Mouse (Mus musculus): Measurements from ENCODE around the gene Mchr1. TPM values are rescaled to one million over a fixed set of nuclear protein-coding genes. Genes with fewer than 3 reads are reported as not detected.
"Not testable (repeated sequence)": the region's sequence is repeated elsewhere in the genome, so short reads cannot be mapped to it uniquely, and the experiment has no call there.

Mchr1 gene
- polyA plus RNA-seq, 1 experiment from 2014 or later, result 0.48 TPM

DNA sequence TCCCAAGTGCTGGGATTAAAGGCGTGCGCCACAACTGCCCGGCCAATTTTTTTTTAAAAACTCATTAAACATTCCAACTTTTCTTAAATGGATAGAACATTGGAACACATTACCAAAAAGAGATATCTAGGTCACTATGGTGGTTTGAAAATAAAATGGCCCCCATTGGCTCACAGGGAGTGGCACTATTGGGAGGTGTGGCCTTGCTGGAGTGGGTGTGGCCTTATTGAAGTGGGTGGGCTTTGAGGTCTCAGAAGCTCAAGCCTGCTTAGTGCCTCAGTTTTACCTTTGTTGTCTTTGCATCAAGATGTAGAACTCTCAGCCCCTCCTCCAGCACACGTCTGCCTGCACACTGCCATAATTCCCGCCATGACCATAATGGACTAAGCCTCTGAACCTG lies 32.8 kb upstream of the Mchr1 start:
- Histone ChIP-seq H3K36me3 (no peaks in the 10 kb centered on the region), H3K27ac (no peak overlapping the region)
- 91% methylated on average over 5 of the region's 5 CpGs for WGBS

DNA sequence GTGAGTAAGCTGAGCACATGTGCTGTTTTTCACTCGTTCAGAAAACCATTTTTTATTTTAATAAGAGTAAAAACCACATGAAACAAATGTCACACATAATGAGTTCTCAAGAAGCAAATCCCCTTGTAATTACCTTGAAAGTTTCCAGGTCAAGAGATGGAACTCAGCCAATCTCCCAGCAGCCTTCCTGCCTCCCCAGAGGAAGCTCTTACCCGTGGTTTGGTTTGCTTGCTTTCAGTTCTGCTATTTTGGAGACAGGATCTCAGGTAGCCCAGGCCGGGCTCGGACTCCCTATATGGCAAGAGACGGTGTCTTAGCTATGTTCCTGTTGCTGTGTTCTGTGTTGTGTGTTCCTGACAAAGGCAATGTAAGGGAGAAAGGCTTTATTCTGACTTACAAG lies 24.8 kb upstream of the Mchr1 start:
- H3K9me3 ChIP-seq, result 0 out of 2 replicates have a peak, but pooled peaks cover 3% of the 10 kb centered on the region
- no peaks in the 10 kb centered on the region for H3K27me3 ChIP-seq (ENCODE audit: insufficient read depth, poor library complexity, severe bottlenecking)
- H3K27ac ChIP-seq, result no peak overlapping the region
- no peak overlapping the region for H3K4me3 ChIP-seq
- H3K36me3 ChIP-seq, result no peaks in the 10 kb centered on the region
- DNase-seq (ENCODE audit: low spot score), result no peak
- WGBS, result 76% methylated on average over 5 of the region's 5 CpGs
- H3K4me1 ChIP-seq, result no peaks in the 10 kb centered on the region

More for the DNA sequence above, 32.8 kb upstream of the Mchr1 start:
- Histone ChIP-seq H3K27me3 (ENCODE audit: insufficient read depth, poor library complexity, severe bottlenecking) (no peaks in the 10 kb centered on the region), H3K9me3 (no peaks in the 10 kb centered on the region), H3K4me1 (no peaks in the 10 kb centered on the region), H3K4me3 (no peak overlapping the region)
- no peak for DNase-seq (ENCODE audit: low spot score)

DNA sequence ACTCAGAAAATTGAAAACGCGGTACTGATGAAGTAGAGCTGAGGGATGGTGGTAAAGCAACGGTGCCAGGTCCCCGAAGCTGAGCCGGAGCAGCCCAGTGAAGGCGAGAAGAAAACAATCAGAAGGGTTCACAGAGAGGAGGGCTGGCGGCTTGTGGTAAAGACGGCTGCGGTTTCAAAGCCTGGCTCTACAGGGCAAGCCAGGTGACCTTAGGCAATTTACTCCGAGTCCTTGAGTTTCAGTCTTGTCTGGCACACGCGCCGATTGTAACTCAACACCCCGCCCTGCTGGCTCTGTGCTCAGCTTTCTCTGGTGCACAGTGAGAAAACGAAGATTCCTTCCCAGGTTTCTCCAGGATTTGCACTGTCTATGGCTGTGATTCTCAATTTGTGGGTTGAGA lies 22.3 kb upstream of the Mchr1 start:
- no peak for DNase-seq (ENCODE audit: low spot score)
- Histone ChIP-seq H3K27me3 (ENCODE audit: insufficient read depth, poor library complexity, severe bottlenecking) (no peaks in the 10 kb centered on the region), H3K27ac (no peak overlapping the region), H3K9me3 (0 out of 2 replicates have a peak, but pooled peaks cover 3% of the 10 kb centered on the region), H3K4me1 (no peaks in the 10 kb centered on the region), H3K4me3 (no peak overlapping the region), H3K36me3 (no peaks in the 10 kb centered on the region)
- 63% methylated on average over 15 of the region's 15 CpGs for WGBS

DNA sequence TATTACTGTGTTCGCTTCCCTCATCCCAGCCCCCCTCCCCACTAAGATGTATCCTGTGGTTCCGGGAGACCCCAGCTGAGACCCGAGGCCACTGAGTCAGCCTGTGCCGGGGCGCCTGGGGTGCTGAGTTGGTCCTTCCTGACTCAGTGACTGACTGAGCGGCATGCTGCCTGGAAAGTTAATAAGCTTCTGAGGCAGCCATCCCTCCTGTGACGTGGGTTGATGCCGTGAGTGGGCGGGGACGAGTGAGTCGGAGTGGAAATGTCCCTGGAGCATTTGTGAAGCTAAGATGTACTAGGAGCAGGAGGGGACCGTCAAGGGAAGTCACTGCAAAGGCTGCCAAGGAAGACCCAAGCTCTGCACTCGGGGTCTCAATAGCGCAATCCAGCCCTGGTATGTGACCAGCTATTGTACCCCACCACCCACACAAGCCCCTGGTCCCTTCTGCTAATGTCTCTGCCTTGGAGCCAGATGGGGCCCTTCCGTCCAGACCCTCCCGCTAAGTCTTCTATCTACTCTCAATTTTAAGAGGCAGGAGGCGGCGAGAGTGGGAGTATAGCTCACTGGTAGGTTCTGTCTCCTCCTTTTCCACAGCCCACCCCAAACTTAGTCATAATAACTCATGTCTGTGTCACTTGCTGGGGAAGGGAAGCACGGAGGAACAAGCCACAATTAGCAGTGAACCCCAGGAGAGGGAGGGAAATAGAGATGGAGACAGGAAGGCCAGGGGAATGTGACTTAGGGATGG lies 18.2 kb upstream of the Mchr1 start:
- no peaks in the 10 kb centered on the region for H3K4me1 ChIP-seq
- H3K9me3 ChIP-seq, result no peaks in the 10 kb centered on the region
- H3K4me3 ChIP-seq, result no peak overlapping the region
- 82% methylated on average over 19 of the region's 19 CpGs for WGBS
- H3K27ac ChIP-seq, result no peak overlapping the region
- H3K36me3 ChIP-seq, result no peaks in the 10 kb centered on the region
- DNase-seq (ENCODE audit: low spot score), result no peak
- H3K27me3 ChIP-seq (ENCODE audit: insufficient read depth, poor library complexity, severe bottlenecking), result no peaks in the 10 kb centered on the region

DNA sequence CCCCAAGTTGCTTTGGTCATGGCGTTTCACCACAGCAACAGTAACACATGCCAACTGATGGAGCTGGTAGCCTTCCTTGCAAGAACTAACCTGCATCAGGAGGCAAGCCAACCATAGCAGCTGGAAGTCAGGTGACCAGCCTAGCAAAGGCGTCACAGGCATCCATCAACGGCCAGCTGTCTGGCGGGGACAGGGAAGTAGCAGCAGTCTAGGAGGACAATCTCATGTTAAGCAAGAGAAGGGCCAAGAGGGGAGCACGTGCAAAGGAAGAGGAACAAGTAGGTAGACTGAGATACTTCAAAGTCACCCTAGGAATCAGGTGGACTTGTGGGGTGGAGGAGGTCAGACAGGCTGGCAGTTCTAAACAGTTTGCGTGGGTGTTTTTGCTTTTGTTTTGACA lies 16.2 kb upstream of the Mchr1 start:
- no peak overlapping the region for H3K4me3 ChIP-seq
- no peak for DNase-seq (ENCODE audit: low spot score)
- H3K27ac ChIP-seq, result no peak overlapping the region
- no peaks in the 10 kb centered on the region for H3K9me3 ChIP-seq
- no peaks in the 10 kb centered on the region for H3K27me3 ChIP-seq (ENCODE audit: insufficient read depth, poor library complexity, severe bottlenecking)
- H3K4me1 ChIP-seq, result no peaks in the 10 kb centered on the region
- WGBS, result 55% methylated on average over 6 of the region's 6 CpGs
- H3K36me3 ChIP-seq, result no peaks in the 10 kb centered on the region

DNA sequence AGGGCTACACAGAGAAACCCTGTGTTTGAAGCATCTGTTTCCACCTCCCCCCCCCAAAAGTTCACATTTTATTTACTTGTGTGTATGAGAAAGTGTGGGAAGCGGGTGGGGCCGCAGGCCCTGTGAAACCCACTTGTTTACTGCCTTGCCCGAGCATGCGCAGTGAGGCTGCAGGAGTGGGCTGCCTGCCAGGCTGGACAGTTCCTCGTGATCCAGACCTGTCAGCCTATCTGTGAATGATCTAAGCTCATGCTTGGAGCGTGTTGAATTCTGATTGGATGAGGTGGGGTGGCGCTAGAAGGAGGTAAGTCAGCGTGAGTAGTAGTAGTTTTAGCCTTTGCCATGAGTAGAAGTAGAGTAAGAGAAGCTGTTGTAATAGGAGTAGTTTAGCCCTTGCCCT lies 15.2 kb upstream of the Mchr1 start:
- not testable (repeated sequence) for H3K27me3 ChIP-seq (ENCODE audit: insufficient read depth, poor library complexity, severe bottlenecking); H3K36me3 ChIP-seq; H3K9me3 ChIP-seq; H3K4me1 ChIP-seq; H3K4me3 ChIP-seq; H3K27ac ChIP-seq; DNase-seq (ENCODE audit: low spot score)
- WGBS, result 72% methylated on average over 8 of the region's 8 CpGs

DNA sequence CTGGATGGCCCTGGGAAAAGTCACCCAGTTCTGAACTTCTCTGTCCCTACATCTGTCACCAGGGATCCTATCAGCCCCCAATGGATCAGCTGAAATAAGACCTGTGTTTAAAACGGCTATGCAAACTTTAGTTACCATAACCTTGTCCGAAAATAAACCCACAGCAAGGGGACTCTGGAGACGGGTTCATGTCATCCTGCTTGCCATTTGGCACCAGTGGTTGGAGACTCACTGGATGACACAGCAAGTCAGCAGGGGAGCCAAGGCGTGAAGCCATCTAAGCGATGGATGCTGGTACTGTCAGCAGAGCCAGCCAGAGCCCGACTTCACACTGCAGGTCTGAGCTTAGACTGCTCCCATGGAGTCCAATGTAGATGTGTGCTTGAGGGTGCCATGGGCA lies 13.9 kb upstream of the Mchr1 start:
- Histone ChIP-seq H3K27ac (no peak overlapping the region), H3K36me3 (no peaks in the 10 kb centered on the region), H3K4me1 (no peaks in the 10 kb centered on the region), H3K9me3 (no peaks in the 10 kb centered on the region), H3K4me3 (no peak overlapping the region), H3K27me3 (ENCODE audit: insufficient read depth, poor library complexity, severe bottlenecking) (no peaks in the 10 kb centered on the region)
- DNase-seq (ENCODE audit: low spot score), result no peak
- WGBS, result 56% methylated on average over 6 of the region's 6 CpGs

DNA sequence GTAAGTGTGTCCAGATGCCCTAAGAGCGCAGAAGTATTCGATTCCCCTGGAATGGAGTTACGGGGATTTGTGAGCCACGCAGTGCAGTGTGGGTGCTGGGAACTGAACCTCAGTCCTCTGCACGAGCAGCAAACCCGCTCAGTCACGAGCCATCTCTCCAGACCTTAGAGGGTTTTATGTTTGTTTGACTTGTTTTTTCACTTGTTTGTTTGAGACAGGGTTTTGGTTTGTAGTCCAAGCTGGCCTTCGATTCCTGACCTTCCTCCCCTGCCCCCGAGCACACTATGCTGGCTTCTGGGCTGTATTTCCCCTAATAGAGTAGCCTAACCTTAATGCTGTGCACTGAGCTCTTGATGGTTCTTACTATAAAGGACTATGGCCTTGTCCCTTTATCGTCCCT lies 10.3 kb upstream of the Mchr1 start:
- Histone ChIP-seq H3K27ac (no peak overlapping the region), H3K4me3 (no peak overlapping the region), H3K4me1 (peaks cover 3% of the 10 kb centered on the region; the same call in 1 of the 2 replicates), H3K27me3 (ENCODE audit: insufficient read depth, poor library complexity, severe bottlenecking) (no peaks in the 10 kb centered on the region), H3K9me3 (no peaks in the 10 kb centered on the region), H3K36me3 (no peaks in the 10 kb centered on the region)
- 85% methylated on average over 10 of the region's 10 CpGs for WGBS
- no peak for DNase-seq (ENCODE audit: low spot score)

DNA sequence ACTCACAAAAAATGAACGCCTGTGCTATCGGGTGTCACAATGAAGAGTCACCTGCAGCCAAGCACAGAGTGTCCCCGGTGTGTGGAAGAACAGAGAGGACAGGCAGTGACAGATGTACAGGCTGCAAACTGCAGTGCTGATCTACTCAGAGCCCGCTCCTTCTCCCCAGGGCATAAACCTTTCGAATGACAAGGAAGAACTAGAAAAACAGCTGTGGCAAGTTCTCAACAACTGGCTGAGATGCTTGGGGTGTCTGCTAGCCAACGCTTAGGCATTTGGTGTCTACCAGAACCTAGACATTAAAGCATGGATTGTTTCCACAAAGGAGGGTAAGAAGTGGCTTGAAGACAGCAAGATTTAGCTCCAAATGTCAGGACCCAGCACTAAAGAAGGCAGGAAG lies 9.6 kb upstream of the Mchr1 start:
- H3K4me1 ChIP-seq, result peaks cover 6% of the 10 kb centered on the region; the same call in 1 of the 2 replicates
- H3K36me3 ChIP-seq, result no peaks in the 10 kb centered on the region
- no peak overlapping the region for H3K27ac ChIP-seq
- H3K9me3 ChIP-seq, result no peaks in the 10 kb centered on the region
- 72% methylated on average over 6 of the region's 6 CpGs for WGBS
- DNase-seq (ENCODE audit: low spot score), result no peak
- no peak overlapping the region for H3K4me3 ChIP-seq
- H3K27me3 ChIP-seq (ENCODE audit: insufficient read depth, poor library complexity, severe bottlenecking), result no peaks in the 10 kb centered on the region

DNA sequence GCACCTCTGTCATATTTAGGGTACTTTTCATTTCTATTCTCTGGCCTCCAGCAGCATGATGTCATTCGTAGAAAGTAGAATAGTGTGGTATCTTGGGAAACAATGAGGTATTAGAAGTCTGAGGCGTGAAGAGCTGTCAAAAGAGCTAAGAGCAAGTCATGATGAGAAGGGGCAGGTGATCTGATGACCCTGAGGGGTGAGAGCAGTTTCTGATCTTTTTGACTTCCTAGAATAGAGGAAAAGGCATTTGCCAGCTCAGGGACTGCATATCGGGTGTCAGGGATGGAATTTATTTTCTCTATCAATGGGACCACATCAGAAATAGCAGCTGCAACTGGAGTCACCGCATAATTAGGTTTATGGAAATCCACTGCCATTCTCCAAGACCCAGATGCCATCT lies 8.5 kb upstream of the Mchr1 start:
- Histone ChIP-seq H3K27me3 (ENCODE audit: insufficient read depth, poor library complexity, severe bottlenecking) (no peaks in the 10 kb centered on the region), H3K27ac (no peak overlapping the region), H3K36me3 (no peaks in the 10 kb centered on the region), H3K4me1 (peaks cover 11% of the 10 kb centered on the region), H3K4me3 (no peak overlapping the region), H3K9me3 (no peaks in the 10 kb centered on the region)
- 77% methylated on average over 4 of the region's 4 CpGs for WGBS
- no peak for DNase-seq (ENCODE audit: low spot score)

DNA sequence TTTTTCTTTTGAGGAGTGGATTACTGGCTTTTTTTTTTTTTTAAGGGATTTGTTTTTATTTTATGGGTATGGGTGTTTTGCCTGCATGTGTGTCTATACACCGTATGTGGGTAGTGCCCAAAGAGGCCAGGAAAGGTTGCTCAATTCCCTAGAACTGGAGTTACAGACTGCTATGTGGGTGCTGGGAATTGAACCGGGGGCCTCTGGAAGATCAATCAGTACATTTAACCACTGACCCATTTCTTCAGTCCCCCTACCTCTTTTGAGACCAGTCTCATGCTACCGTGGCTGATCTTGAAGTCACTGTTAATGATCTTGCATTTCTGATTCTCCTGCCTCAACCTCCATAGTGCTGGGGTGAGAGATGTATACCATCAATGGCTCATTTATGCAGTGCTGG lies 8.0 kb upstream of the Mchr1 start:
- Histone ChIP-seq H3K4me1 (peaks cover 11% of the 10 kb centered on the region), H3K9me3 (no peaks in the 10 kb centered on the region), H3K27ac (no peak overlapping the region), H3K4me3 (no peak overlapping the region), H3K27me3 (ENCODE audit: insufficient read depth, poor library complexity, severe bottlenecking) (0 out of 2 replicates have a peak, but pooled peaks cover under 1% of the 10 kb centered on the region), H3K36me3 (no peaks in the 10 kb centered on the region)
- WGBS, result 87% methylated on average over 3 of the region's 3 CpGs
- DNase-seq (ENCODE audit: low spot score), result no peak

DNA sequence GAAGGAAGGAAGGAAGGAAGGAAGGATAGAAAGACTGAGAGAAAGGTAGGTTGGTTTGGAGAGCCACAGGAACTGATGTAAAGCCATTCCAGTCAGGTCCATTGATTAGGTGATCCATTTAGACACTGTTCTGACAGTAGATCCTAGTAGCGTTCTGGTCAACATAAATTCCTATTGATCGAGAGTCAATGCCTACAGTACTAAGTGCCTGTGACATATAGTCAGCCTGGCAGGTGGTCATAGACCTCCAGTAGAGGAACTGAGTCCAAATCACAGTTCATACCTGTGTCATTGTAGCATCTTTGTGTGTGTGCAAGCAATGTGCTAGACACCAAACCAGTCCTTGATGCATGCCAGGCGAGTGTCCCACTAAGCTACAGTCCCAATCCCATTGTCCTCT lies 7.0 kb upstream of the Mchr1 start:
- 83% methylated on average over 3 of the region's 3 CpGs for WGBS
- H3K36me3 ChIP-seq, result no peaks in the 10 kb centered on the region
- no peak overlapping the region for H3K4me3 ChIP-seq
- no peak overlapping the region for H3K27ac ChIP-seq
- H3K9me3 ChIP-seq, result no peaks in the 10 kb centered on the region
- H3K4me1 ChIP-seq, result peaks cover 11% of the 10 kb centered on the region
- no peak for DNase-seq (ENCODE audit: low spot score)
- 0 out of 2 replicates have a peak, but pooled peaks cover 7% of the 10 kb centered on the region for H3K27me3 ChIP-seq (ENCODE audit: insufficient read depth, poor library complexity, severe bottlenecking)

DNA sequence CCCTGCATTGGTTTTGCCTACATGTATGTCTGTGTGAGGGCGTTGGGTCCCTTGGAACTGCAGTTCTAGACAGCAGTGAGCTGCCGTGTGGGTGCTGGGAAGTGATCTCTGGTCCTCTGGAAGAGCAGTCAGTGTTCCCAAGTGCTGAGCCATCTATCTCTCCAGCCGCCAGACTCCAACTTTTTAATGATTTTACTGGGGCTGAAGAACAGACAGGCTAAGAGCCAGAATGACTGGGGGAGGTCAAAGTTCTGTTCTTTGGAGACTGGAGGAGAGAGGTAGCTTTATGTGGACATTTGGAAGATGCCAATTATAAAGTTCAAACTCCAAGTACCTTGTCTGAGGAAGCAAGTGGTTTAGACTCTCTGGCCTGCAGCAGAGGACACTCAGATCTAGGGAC lies 5.5 kb upstream of the Mchr1 start:
- H3K36me3 ChIP-seq, result no peaks in the 10 kb centered on the region
- DNase-seq (ENCODE audit: low spot score), result no peak
- peaks cover 11% of the 10 kb centered on the region for H3K4me1 ChIP-seq
- 59% methylated on average over 3 of the region's 3 CpGs for WGBS
- no peak overlapping the region for H3K4me3 ChIP-seq
- H3K27ac ChIP-seq, result no peak overlapping the region
- no peaks in the 10 kb centered on the region for H3K9me3 ChIP-seq
- peaks cover 17% of the 10 kb centered on the region for H3K27me3 ChIP-seq (ENCODE audit: insufficient read depth, poor library complexity, severe bottlenecking)

DNA sequence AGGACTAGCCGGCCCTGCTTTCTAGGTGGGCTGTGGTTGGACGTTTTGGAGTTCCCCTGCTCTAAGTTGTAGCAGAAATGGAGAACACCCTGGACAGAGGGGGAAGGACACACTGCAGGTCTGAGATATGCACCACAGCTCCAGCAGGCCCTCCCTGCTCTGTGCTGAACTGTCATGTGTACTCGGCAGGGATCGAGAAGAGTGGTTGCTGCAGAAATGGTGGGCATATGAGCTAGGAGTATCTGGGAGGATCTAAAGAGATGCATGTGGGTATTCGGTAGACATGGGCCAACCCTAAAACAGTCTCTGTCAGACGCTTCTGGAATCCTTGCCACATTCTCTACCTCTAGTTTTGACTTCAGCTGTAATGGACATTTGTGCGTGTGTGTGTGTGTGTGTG lies 4.0 kb upstream of the Mchr1 start:
- Histone ChIP-seq H3K27me3 (ENCODE audit: insufficient read depth, poor library complexity, severe bottlenecking) (peaks cover 18% of the 10 kb centered on the region), H3K36me3 (no peaks in the 10 kb centered on the region), H3K27ac (no peak overlapping the region), H3K4me3 (no peak overlapping the region), H3K9me3 (no peaks in the 10 kb centered on the region), H3K4me1 (peaks cover 22% of the 10 kb centered on the region)
- WGBS, result 71% methylated on average over 7 of the region's 7 CpGs
- no peak for DNase-seq (ENCODE audit: low spot score)
